Mouse (Mus musculus) CD4-positive helper T cell, adult 2 months (primary cell): ENCODE measurements around the gene Nt5e.
A peak's percentile ranks its signal among the peaks of the same experiment; 100 is the strongest.
"Not testable (repeated sequence)": the region's sequence is repeated elsewhere in the genome, so short reads cannot be mapped to it uniquely, and the experiment has no call there.

ENCODE experiments used
- DNase-seq: peaks from one replicate; pipeline ENCODE4 v3.0.0-alpha.2; 2012; ENCODE audit warnings: low read depth, missing footprints, low spot score

The Nt5e gene

DNA sequence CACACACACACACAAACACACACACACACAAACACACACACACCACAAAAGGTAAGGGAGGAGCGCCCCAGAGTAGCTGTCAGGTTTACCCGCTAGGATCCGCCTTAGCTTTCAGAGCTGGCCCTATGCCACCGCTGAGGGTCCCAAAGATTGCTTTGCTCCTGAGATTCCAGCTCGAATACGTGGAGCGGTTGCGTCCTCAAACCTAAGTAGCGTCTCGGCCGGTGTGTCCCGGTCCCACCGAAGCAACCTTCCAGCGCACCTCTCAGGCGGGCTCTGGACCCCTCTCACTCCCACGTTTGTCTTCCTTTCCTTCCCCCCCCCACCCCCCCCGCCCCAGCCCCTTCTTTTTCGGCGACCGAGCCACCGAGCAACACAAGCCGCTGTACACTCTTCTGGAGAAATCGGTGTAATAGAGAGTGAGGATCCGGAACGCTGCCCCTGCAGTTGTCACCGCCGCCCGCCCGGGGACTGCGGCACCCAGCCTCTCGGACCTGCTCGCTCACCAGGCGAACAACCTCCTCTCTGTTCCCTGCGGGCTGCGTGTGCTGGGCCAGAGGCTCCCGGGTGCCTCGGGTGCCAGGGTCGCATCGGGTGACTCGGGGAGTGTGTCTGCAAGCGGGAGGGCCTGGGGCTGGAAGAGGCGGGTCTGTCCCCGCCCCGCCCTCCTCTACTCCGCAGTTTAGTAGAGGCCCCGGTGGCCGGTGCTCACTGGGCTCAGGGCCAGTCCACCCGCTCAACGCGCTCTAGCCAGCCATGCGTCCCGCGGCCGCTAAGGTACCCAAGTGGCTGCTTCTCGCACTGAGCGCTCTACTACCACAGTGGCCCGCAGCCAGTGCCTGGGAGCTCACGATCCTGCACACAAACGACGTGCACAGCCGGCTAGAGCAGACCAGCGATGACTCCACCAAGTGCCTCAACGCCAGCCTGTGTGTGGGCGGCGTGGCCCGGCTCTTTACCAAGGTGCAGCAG, at the start of gene Nt5e:
Gene Nt5e (plus strand): TSS at position 268 of the 972 bp plus-strand sequence.
- peak; percentile 70 for DNase-seq

DNA sequence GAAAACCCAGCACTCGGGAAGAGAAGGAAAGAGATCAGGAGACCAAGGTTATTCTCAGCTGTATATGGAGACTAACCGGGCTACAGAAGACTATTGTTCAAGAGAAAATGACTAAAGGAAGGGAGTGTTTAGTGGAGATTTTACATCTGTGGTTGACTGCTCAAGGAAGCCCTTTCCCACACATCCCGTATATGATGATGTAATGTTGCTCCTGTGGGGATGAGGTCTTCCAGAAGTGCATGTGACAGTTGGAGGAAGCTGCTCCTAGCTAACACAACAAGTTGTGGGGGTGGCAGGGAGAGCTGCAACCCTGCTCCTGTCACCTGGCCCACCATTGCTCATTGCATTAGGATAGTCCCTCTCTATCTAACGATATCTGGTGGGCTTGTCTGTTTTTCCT, 49.4 kb upstream of the Nt5e start:
- DNase-seq = no peak

DNA sequence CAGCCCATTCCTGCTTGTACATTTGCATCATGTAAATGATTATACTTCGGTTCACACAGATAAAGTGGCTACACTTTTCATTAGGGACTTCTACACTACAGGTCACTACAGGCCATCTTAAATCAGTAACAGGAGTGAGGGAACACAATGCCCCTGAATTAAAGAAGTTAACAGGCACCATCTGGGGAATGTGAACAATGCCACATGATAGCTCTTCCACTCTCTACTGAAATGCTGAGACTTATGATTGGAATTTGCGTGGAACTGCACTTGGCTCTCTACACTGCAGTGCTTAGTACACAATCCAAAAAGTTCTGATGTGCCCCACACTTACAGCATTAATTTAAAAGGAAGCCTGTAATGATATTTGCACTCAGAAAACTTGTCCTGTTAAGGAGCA, 47.3 kb upstream of the Nt5e start:
- no peak for DNase-seq

DNA sequence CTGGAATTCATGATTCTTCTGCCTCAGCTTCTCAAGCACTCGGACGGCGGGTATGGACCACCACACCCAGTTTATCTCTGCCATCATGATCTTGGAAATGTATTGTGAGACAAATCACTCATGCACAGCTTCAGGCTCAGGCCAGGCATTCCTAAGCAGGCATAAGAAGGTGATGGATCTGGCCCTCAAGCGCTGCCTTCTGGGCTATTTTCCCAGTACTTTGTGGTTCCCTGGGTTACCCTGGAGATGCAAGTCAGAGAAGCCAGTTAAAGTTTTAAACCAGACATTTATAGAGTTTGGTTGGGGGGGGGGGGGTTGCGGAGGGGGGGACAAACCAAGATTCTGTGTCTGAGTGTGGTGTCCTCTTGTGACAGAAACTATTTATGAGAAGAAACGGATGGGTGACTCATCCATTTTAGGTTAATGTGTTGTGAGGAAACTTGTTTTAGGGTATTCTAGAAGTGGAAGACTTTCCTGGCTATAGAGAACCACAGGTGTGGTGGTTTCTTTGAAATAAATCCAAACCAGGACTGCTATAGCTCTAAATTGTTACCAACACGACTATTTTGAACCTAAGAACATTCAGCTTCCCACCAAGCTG, 37.3 kb upstream of the Nt5e start:
- no peak for DNase-seq

DNA sequence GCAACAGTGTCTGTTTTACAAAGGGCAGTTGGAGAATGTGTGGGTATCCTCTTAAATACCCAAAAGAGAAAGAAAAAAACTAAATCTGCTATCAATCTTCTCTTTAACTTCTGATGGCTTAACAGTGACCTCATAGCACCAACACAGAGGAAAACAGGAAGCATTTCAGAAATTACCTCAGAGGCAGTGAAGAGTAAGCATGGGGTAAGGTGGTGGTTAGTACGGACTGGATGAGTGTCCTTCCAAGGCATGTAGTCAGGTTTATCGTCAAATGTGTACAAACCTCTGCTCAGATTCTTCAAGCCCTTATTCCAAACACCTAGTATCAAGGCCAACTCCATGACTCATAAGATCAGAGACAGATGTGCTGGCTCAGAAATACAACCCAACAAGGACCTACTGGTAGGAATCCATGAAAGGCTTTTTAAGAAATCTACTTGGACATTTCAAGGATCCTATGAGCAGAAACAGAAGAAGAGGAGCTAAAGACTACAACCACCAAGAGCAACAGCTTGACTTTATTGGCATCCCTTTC, 34.1 kb upstream of the Nt5e start:
- DNase-seq = no peak

DNA sequence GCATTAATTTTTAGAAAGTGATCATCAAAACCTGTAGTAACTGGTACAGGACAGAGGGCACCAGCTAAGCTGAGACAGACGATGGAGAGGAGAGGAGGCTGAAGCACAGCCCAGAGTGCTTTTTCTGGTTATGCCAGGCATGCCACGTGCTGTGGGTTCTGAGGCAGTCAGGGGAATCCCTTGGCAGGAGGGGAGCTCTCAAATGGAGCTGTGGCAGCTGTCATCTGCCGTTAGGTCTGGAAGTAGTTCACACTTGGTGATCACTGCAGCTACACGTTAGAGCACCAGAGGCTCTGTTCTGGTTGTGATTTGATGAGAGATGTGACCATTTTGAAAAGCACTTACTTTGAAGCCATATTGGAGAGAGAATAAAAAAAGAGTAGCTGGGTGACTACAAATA, 31.2 kb upstream of the Nt5e start:
- DNase-seq = no peak

DNA sequence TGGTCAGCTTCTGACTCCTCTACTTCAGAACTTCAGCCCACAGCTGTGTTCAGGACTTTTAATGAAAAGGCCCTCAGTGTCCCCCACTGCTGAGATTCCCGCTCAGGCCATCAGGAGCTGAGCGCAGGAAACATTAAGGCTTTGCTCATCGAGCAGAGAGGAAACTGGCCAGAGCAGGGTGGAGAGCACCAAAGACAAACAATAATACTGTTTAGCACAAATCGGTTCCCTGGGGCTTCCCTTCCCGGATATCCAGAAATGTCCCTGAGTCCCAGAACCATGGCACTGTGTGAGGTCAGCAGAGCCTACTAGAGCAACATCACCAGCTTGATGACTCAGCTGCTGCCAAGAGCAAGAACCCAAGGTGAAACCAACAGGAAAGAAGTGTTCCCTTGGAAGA, 30.7 kb upstream of the Nt5e start:
- DNase-seq = no peak

DNA sequence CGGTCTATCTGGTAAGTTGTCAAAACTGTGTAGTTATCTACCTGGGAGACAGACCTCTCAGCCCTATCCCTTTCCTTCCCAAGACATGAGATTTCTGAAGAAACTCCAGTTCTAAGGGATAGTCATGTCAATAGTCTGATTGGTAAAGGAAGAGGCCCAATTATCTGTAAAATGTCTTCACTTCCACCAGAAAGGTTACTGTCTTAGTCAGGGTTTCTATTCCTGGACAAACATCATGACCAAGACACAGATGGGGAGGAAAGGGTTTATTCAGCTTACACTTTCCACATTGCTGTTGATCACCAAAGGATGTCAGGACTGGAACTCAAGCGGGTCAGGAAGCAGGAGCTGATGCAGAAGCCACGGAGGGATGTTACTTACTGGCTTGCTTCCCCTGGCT, 29.8 kb upstream of the Nt5e start:
- not testable (repeated sequence) for DNase-seq

DNA sequence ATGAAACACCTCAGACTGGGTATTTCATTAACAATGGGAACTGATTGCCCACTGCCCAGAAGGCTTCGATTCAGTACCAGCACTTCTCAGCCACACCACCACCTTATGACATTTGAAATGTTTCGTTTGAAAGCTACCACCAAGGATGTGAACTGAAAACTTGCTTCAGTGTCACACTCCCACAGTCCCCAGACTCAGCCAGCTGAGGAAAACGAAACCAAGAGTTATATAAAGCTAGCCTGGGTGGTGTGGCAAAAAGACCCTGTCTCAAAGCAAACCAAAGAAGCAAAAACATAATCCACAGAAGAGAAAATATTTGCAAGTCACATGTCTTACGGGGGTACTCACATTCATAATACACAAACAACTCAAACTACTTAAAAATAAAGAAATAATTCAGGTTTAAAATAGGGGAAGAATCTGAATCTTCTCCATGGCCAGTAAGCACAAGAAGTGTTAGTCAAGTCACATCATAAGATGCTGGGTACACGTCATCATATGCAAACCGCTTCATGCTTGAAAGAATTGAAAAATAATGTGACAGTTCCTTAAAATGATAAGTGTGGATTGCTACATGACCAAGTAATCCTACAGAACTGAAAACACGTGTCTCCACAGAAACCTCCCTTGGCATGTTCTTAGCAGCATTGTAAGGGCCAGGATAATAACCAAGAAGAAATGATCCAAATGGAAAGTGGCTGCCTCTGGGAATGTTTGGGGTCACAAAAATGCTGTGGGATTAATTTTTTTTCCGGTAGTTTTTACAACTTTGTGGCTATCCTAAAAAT, 28.9 kb upstream of the Nt5e start:
- no peak for DNase-seq

DNA sequence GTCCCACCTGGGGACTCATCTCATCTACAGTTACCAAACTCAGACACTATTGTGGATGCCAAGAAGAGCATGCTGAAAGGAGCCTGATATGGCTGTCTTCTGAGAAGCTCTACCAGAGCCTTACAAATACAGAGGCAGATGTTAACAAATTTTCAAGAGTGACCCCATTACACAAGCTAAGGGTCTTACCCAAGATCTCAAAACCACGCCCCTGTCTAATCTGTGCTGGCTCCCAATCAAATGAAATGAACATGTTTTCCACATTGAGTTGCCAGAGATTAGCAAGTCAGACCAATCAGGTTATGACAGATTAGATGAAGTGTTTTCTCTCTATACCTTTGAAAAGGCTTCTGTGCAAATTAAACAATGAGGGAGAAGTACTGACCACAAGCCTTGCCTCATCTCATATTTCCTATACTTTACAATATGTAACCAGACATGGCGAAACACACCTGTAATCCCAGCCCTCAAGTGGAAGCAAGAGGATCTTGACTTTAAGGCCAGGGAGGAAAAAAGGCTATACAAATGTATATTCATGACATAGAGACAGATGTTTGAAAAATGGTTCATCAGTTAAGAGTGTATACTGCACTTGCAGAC, 19.9 kb upstream of the Nt5e start:
- DNase-seq = no peak

DNA sequence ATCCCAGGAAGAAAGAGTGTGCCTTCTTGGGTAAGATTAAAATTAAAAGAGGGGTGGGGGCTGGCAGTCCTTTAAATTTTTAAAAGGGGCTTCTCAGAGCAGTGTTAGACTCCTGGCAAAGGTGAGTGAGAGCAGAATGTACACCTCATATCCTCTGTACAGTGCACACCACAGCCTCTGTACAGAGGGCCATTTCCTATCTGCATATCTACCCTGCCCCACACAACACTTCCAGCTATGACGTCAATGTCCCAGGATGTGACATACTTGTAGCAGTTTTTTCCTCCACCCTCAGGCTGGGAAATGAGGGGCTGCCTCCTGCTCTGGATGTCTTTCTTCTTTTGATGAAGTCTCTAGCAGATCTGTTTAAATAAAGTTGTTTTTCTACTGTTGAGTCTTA, 17.9 kb upstream of the Nt5e start:
- DNase-seq = no peak

DNA sequence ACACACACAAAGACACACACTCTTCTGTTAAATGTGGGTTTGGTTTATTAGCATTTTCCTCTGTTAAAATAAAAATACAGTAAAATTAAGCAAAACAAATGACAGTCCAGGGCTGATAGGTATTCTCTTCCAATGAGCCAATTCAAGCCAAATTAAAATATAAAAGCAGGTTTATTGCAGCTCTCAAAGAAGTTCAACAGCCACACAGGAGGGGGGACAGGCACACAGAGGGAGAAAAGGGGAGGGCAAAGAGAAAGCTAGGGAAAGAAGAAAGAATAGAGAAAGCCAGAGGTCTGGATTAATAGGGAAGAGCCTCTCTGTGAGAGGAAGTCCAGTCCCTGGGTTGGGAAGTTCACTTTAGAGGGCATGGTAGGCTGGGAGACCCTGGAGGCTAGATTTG, 7.8 kb upstream of the Nt5e start:
- no peak for DNase-seq

DNA sequence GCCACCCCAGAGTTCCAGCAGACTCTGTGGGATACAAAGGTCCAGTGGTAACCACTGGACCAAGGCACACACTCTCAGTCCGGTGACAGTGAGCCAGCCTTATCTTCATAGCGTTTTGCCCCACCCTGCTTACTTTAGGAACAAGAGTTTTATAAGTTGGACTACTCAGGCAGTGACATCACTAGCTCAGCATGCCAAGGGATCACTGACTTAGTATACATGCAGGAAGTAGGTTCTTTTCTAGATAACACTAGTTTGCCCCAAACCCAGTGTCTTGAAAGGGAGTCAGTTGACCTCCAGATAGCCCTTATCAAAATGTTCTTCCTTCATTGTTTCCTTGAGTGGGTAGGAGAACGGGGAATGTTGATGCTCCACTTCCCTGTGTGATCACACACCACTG, 2.4 kb upstream of the Nt5e start:
- DNase-seq = no peak

DNA sequence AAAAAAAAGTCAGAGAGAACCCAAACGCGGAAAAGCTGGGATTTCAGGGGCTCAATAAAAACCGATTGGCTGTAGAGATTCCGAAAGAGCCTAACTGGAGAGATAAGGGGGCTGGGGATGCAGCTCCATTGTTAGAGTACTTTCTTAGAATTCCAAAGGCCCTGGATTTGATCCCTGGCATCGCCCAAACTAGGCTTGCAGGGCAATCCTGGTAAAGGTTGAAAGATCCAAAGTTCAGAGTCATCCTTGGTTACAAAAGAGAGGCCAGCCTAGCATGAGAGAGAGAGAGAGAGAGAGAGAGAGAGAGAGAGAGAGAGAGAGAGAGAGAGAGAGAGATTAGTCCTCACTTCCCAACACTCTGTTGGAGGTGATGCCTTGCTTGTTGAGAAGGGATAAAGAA, 1.7 kb downstream of the Nt5e start:
- peak; percentile 9 for DNase-seq

DNA sequence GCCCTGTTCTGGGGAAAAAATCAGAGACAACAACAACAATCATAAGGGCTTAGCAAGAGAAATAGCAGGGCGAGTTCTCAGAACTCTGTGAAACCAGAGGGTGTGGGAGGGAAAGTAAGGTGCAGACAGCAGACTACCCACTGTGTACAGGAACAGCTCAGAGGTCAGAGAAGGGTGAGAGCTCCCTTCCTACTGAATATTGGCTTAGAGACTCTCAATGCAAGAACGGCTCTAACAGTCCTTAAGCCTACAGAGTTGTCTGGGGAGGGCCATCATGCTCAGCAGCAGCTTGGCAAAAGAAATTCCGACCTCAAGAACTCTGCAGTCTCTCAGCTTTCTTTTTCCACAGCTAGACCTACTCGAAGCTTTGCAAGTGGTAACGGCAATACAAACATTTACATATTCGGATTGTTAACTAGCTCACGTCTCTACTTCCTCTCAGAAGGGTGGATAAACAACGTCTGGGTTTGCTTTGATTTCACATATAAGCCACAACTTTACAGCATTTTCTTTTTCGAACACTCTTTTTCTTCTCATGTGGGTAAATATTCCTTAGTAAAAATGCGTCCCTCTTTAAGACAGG, 2.3 kb downstream of the Nt5e start:
- DNase-seq = peak; percentile 73

DNA sequence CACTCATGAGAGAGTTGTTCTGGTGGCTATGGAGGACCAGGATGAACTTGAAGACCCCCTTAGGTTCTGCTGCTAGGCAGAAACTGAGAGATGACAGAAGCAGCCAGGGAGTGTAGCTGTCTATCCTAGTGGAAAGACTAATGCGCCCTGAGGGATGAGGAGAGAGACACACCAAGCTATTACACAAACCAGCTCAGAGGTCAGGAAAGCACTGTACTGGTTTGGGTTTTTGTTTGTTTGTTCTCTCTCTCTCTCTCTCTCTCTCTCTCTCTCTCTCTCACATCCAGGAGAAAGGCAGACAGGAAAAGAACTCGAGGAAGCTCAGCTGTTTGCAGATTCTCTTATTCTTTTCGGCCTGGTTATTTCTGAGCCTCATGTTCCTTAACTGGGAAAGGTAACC, 3.3 kb downstream of the Nt5e start:
- DNase-seq = no peak

DNA sequence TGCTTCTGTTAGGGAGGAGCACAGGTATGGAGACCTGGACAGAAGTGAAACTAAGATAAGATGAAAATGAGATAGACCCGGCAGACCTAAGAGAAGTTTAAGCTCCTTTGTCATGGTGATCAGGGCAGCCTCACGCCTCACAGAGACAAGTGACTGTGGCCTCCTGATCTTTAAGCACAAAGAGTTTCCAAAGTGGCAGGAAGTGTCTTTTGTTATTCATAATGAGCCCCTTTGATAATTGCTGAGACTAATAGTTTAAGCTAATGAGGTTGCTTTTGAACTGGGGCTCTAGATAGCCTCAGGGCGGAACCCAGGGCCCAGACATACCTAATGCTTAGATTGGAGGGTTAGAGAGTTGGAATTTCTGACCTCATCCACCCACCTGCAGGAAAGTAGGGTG, 5.5 kb downstream of the Nt5e start:
- peak; percentile 53 for DNase-seq

DNA sequence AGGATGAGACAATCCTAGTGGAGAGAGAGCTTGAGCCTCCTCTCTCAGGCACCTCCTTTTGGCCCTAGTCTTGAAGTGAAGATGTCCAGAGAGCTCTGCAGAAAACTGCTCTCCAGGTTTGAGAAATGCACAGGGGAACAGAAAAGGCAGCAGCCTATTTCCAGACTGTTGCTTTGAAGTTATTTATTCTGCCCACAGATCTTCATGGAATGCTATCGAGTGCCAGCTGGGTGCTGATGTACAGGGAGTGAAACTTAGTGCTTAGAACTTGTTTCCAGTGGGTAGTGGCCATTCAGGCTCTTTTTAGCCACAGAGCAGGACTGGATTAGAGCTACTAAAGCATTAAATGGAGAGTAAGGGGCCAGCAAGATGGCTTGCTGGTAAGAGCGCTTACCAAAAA, 8.8 kb downstream of the Nt5e start:
- no peak for DNase-seq

DNA sequence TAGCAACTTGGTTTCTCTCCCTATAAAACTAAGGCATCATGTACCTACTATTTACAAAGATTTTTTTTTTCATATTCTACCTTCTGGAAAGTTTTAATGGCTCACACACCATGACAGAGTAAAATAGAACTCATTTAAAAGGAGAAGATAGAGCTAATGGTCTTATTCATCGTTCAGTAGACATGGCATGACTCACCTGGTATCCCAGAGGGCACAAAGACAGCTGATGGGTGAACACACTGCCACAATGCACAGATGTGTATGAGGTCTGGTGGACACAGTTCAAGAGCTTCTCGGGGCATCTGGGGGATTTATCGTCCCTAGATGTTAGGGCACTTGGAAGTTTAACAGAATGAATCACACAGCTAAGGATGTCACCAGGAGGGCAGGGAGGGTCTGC, 13.8 kb downstream of the Nt5e start:
- no peak for DNase-seq

DNA sequence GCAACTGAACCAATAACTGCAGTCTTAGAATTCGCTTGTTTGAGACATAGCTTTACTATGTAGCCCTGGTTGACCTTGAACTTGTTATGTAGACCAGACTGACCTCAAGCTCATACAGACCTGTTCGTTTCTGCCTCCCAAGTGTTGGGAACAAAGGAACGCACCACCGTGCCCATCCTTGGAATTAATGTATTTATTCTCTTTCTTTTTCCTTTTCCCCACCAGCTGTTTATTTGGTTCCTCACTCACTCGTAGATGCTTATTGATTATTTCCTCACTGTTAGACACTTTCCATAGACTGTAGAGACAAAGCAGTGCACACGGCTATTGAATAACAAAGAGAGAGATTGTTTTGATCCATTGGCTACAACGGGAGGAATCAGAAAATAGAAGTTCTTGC, 15.2 kb downstream of the Nt5e start:
- DNase-seq = no peak

DNA sequence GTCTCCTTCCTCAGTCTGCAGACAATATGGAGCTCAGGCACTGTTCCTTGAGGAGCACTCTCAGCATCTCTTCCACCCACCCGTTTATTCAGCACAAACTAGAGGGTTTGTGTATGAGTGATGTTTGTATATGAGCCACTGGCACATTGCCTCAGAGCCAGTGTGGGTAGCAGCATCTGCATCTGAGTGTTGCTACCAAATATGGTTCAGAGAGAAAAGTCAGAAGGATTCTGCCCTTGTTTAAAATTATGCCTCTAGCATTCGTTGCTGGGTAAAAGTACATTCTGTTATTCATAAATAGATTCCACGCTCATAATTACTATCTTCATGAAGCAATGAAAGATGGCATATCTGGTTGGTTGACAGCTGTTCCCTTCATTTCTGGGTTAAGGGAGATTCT, 15.7 kb downstream of the Nt5e start:
- no peak for DNase-seq
